Mouse (Mus musculus) urinary bladder, postnatal 10 days (tissue): ENCODE measurements around the gene Rnf150.
"Not testable (repeated sequence)": the region's sequence is repeated elsewhere in the genome, so short reads cannot be mapped to it uniquely, and the experiment has no call there.

Experiments
- DNase-seq: peaks from one replicate; pipeline ENCODE4 v3.0.0; 2022; ENCODE audit warnings: low spot score

Gene Rnf150

DNA sequence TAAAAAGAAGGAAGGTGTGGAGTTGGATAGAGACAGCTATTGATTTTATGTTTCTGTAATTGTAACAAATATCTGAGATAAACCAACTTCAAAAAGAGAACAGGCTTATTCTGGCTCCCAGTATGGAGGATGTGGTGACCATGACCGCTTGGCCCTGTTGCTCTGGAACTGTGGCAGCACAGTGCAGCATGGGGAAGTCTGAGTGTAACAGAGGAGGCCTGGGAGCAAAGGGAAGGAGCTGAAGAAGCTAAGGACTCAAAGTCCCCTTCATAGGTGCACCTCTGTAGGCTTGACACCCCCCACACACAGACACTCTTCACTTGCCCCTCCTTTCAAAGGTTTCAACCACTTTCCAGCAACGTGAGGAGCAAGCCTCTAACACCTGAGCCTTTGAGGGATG is 214.2 kb downstream of the Rnf150 start:
- no peak for DNase-seq

GRCm38 (mm10) chr8:83078701-83079533 is 215.8 kb downstream of the Rnf150 start:
- no peak for DNase-seq

- DNase-seq: no peak
These were observed 216.3 kb downstream of the Rnf150 start for GRCm38 (mm10) chr8:83079534-83079844.

DNA sequence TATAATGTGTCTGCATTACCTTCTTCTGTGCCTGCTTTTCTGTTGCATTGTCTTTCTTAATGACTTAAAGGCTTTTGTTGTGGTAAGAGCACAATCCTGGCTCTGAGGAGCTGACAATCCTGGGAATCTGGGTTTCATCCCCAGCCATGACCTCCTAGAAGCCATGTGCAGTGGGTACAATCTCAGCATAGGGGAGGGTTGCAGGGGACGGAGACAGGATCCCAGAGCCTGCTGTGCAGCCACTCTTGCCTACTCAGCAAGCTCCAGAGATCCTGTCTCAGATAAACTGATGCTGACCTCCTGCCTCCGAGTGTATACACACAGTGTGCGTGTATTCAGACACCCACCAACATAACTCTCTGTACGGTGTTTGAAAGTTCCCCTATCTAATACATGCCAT is 218.1 kb downstream of the Rnf150 start:
- no peak for DNase-seq

DNA sequence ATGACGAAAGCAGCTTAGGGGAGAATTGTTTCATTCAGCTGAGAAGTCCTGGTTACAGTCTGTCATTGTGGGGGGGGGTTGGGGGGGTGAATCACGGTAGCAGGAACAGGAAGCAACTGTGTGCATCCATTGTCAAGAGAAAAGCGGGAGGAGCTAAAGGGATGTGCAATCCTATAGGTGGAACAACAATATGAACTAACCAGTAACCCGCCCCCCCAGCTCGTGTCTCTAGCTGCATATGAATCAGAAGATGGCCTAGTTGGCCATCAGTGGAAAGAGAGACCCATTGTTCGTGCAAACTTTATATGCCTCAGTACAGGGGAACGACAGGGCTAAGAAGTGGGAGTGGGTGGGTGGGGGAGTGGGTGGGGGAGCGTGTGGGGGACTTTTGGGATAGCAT is 218.7 kb downstream of the Rnf150 start:
- not testable (repeated sequence) for DNase-seq

DNA sequence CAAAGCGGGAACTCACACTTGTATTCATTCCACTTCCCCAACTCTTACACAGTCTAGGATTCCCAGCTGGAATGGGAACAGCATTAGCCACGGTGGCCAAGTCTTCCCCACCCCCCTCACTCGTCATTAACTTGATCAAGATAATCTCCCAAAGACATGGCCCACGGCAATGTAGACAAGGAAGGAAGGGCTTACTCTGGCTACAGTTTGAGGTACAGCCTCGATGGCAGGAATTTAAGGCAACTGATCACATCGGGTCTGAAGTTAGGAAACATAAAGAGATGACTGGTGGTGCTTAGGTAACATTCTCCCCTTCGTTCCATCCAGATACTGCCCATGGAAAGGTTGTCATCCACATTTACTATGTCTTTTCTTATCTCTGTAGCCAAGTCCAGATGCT is 219.1 kb downstream of the Rnf150 start:
- no peak for DNase-seq

DNA sequence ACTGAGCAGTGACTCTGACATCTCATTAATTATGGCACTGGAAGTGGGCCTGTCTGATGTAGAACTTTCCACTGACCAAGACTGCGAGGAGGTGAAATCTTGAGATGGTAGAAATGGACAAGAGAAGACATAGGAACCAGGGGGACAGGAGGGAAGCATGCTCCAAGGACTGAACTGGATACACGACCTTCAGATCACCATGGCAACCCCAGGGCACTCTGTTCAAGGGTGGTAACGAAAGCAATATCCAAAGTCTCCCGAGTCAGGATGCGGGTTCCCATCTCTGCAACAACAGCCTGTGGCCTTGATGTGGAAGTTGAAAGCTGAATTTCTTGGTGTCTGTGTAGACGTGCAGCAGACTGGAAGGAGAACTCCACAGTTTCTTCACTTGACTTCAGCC is 220.3 kb downstream of the Rnf150 start:
- DNase-seq: no peak

- no peak for DNase-seq
These were observed 222.4 kb downstream of the Rnf150 start for GRCm38 (mm10) chr8:83085581-83085980.

- DNase-seq: no peak
These were observed 223.5 kb downstream of the Rnf150 start for GRCm38 (mm10) chr8:83086625-83087024.

- DNase-seq: no peak
These were observed 224.4 kb downstream of the Rnf150 start for GRCm38 (mm10) chr8:83087604-83088003.

DNA sequence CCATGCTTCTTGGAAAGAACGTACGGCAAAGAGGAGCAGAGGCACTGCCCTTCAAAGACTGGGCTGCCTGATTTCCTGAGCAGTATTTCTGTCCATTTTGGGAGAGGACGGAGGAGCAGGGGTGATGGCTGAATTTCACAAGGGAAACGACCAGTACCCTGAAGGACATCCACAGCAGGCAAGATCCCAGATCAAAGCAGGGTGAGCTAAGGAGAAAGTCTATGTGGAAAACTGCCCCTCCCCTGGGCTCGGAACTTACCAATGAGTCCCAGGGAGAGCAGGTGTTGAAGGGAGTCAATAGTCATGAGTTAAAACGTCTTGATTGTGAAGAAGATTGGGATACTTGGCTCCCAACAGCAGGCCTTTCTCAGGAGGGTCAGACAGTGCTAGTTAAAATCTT is 225.0 kb downstream of the Rnf150 start:
- DNase-seq: no peak

DNA sequence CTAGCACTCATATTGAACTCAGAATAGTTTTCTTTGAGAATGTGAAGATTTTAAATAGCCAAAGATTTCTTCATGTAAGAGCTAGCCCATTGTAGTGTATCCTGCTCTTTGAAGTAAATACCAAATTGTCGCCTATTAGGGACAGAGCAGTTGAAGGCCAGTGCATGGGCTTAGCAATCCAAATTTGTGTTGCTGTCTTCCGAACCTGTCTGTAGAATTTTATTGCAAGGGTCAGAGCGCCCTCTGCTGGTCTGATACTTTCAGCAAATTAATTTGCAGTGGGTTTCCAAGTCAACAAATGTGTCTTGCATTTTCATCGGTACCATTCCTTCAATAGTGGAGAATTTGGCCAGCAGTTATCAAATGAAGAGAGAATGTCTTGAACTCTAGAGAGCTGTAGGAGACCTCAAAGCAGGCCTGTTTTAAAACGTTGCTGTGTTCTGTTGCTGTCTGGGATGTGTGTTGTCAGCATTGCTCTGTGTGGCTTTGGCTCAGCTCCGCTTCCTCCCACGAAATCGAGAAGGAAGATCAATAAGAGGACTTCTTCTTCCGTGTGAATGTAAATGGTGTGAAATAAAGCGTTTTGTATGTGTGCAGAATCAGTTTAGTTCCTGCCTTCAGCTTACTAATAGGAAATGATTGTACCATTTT is 226.3 kb downstream of the Rnf150 start:
- DNase-seq: peak; percentile 61

DNA sequence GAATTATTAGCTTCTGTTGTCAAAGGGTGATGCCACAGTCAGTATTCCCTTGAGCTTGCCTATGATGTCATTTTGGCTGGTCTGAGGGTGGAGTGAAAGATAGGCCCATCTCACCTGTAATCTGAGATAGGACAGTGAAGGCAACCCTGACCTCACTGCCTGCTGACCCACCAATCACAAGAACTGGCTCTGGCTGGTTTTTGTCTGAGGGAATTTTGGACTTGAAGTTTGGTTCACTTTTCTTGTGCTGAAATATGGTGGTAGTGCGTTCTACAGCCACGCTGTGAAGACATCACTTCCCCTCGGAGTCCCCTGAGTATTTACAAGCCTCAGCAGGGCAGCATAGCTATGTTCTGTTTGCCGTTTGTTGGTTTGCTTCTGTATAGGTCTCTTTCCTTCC is 227.3 kb downstream of the Rnf150 start:
- no peak for DNase-seq

- DNase-seq: no peak
These were observed 236.9 kb downstream of the Rnf150 start for GRCm38 (mm10) chr8:83100041-83100440.

DNA sequence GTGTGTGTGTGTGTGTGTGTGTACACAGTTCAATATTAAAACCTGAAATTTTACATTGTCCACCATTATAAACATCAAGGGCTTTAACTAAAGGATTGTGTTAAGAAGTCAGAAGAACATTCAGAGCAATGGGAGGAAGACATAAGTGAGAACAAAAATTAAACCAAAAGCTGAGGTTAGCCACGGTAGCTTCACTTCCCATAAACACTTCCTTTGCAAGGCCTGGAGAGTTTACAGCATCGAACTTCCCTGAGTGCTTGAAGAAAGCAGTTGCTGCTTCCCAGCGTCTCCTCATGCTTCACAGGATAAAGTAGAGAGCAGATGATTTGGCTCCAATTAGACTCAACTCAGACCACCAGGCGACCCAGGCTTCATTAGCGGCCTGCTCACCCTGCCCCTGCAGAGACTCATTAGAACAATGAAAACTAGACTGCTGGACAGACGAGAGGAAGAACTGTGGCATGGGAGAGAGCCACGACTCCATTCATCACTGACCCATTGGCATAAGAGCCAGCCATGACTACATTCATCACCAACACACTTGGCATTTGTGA is 239.9 kb downstream of the Rnf150 start:
- no peak for DNase-seq

- no peak for DNase-seq
These were observed 240.8 kb downstream of the Rnf150 start for GRCm38 (mm10) chr8:83103968-83104367.

- no peak for DNase-seq
These were observed 246.6 kb downstream of the Rnf150 start for GRCm38 (mm10) chr8:83109756-83110155.

DNA sequence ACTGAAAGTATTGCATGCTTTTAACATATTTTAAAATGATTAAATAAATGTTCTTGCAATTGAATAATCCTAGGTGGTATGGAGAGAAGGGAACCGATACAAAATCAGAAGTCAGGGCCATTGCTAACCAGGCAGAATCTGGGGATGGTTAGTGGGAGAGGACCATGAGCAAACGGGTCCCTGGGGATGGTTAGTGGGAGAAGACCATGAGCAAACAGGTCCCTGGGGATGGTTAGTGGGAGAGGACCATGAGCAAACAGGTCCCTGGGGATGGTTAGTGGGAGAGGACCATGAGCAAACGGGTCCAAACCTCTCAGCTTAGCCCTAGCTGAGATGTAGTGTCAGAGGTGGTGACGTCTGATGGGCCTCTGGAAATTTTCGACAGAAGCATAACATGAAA is 247.0 kb downstream of the Rnf150 start:
- no peak for DNase-seq

- no peak for DNase-seq
These were observed 271.9 kb downstream of the Rnf150 start for GRCm38 (mm10) chr8:83135086-83135485.

DNA sequence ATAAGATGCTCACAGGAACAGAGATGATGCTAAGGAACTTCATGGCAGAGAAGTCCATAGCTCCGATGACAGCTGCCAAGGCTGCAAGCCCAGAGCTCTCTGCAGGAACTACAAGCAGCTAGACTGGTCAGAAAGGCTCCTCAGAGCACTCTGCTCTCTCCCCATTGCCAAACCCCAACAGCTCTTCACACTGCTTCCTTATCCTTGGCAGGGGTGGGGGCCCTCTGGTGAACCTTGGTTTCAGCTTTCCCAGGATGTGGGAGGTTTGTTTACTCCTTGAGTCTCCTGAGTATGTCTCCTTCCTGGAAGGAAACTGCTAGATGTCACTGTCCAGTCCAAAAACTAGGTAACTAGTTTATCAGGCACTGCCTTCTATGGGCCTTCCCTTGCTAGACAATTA is 276.9 kb downstream of the Rnf150 start:
- no peak for DNase-seq

DNA sequence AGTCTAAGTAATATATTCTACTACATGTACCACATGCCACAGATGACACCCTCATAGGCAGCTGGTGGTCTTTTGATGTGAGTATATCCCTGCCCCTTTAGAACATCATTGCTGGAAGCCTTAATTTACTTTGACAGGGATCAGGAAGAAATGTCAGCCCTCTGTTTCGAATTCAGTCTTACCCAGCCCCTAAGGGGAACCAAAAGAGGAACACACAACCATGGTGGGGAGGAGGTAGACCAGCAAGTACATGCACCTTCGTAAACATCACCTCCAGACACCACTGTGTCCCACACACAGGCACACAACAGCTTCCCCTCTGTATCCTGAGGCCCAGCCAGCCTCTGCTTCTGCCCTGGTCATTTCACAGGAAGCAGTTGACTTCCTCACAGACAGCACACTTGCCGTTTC is 277.6 kb downstream of the Rnf150 start:
- no peak for DNase-seq
